Mouse (Mus musculus): ENCODE results near the gene Phactr4. TPM values are rescaled to one million over a fixed set of nuclear protein-coding genes. Genes with fewer than 3 reads are reported as not detected.

Phactr4 gene
- polyA plus RNA-seq, 1 experiment, result 21.8 TPM

DNA sequence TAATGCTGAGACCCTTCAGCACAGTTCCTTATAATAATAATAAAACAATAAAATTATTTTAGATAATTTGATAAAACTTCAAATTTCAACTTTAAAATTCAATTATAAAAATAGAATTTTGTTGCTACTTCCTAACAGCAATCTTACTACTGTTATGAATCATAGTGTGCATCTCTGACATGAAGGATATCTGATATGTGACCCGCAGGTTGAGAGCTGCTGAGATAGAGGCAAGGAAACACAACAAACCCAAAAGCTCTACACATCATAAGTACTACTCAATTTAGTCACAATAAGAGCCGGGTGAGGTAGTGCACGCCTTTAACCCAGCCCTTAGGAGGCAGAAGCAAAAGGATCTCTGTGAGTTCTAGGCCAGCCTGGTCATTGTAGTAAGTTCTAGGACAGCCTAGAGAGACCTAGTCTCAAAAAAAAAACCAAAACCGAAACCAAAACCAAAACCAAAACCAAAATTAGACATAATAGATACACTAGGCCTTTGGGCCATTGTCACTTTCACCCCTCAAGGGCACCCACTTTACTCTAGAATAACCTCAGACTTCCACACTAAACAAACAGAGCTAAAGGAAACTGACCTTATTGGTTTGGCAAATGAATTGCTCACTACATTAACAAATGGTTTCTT is 12.6 kb downstream of the Phactr4 start:
- Histone ChIP-seq H3K79me2 (ENCODE audit: control insufficient read depth, insufficient read depth) (peaks cover 97% of the 10 kb centered on the region), H3K36me3 (ENCODE audit: control insufficient read depth, insufficient read depth) (no peaks in the 10 kb centered on the region), H3K79me3 (ENCODE audit: low read depth) (peaks cover 68% of the 10 kb centered on the region), H3K27me3 (ENCODE audit: control insufficient read depth, insufficient read depth, insufficient read length) (no peaks in the 10 kb centered on the region), H3K4me3 (ENCODE audit: insufficient read depth, poor library complexity, severe bottlenecking) (no peak overlapping the region), H3ac (ENCODE audit: control insufficient read depth, insufficient read length, low read depth) (no peak overlapping the region)
- no peak for TF ChIP-seq FOSL1 (IDR thresholded peaks at IDR 0.05; ENCODE audit: insufficient read depth, low read length, poor library complexity, severe bottlenecking)

DNA sequence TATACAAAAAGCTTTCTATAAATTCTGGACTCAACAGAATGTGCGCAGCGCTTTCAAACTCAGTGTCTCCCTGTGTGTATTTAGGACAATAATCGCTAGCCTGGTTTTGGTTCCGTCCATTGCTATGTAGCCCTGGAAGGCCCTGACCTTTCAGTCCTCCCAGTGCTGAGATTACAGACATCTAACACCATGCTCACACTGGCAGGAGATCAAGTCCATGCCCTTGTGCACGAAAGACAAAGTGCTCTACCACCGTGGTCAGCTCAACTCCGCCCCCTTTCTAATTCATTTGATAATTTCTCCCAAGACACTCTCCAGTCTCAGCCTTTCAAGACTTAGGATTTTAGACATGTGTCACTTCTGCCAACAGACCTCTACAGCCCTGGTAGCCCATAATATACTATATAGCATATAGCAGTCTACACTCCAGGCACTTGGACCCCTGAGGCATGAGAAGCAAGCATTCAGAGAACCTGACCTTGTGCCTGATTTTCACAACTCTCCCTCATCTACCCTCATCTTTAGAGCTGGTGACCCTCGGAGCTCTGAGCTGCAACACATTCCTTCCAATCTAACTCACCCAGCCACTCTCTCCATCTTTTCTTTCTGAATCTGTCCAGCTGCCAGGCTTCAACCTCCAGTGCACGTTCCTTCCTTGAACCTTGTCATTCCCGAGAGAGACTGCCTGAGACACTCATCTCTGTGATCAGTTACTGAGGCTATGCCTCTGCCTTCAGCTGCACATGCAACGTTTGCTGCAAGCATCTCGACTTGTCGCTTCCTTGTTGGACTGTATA is 15.7 kb downstream of the Phactr4 start:
- Histone ChIP-seq H3K4me3 (ENCODE audit: insufficient read depth, poor library complexity, severe bottlenecking) (no peak overlapping the region), H3K36me3 (ENCODE audit: control insufficient read depth, insufficient read depth) (no peaks in the 10 kb centered on the region), H3K79me3 (ENCODE audit: low read depth) (peaks cover 64% of the 10 kb centered on the region), H3ac (ENCODE audit: control insufficient read depth, insufficient read length, low read depth) (no peak overlapping the region), H3K79me2 (ENCODE audit: control insufficient read depth, insufficient read depth) (peaks cover 91% of the 10 kb centered on the region), H3K27me3 (ENCODE audit: control insufficient read depth, insufficient read depth, insufficient read length) (no peaks in the 10 kb centered on the region)
- no peak for TF ChIP-seq FOSL1 (IDR thresholded peaks at IDR 0.05; ENCODE audit: insufficient read depth, low read length, poor library complexity, severe bottlenecking)
- TF ChIP-seq MYOD1 (IDR thresholded peaks at IDR 0.05; ENCODE audit: control insufficient read depth, insufficient read length, low read depth), result no peak
- no peak for TF ChIP-seq CEBPB (IDR thresholded peaks at IDR 0.05; ENCODE audit: low read depth)
- TF ChIP-seq MAX (IDR thresholded peaks at IDR 0.05), result no peak
- TF ChIP-seq CTCF (IDR thresholded peaks at IDR 0.05; ENCODE audit: control insufficient read depth, insufficient read depth, insufficient read length), result no peak

DNA sequence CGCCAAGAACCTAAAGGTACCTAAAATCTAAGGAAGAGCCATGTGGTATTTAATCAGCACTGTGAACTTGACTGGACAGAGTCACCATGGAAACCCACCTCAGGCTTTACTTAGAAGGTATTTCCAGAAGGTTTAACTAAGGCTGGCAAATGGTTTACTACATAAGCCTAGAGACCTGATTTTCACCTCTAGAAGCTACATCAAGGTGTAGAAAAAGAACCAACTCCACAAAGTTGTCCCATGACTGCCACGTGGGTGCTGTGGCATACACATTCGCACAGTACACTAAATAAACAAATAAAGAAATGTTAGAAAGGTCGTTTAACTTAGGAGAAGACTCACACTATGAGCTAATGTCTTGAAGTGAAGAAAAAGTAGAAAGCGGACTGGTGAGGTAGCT is 17.7 kb downstream of the Phactr4 start:
- peaks cover 60% of the 10 kb centered on the region for H3K79me3 ChIP-seq (ENCODE audit: low read depth)
- H3K27me3 ChIP-seq (ENCODE audit: control insufficient read depth, insufficient read depth, insufficient read length), result no peaks in the 10 kb centered on the region
- H3K36me3 ChIP-seq (ENCODE audit: control insufficient read depth, insufficient read depth), result no peaks in the 10 kb centered on the region
- H3K79me2 ChIP-seq (ENCODE audit: control insufficient read depth, insufficient read depth), result peaks cover 91% of the 10 kb centered on the region
- no peak for TF ChIP-seq MYOG (IDR thresholded peaks at IDR 0.05; ENCODE audit: control insufficient read depth, extremely low read depth, insufficient read length)
- TF ChIP-seq CEBPB (IDR thresholded peaks at IDR 0.05; ENCODE audit: low read depth), result no peak
- TF ChIP-seq MYOD1 (IDR thresholded peaks at IDR 0.05; ENCODE audit: control insufficient read depth, insufficient read length, low read depth), result no peak
- no peak for TF ChIP-seq FOSL1 (IDR thresholded peaks at IDR 0.05; ENCODE audit: insufficient read depth, low read length, poor library complexity, severe bottlenecking)
- TF ChIP-seq CTCF (IDR thresholded peaks at IDR 0.05; ENCODE audit: control insufficient read depth, insufficient read depth, insufficient read length), result no peak
- TF ChIP-seq MAX (IDR thresholded peaks at IDR 0.05), result no peak
- no peak for TF ChIP-seq USF1 (IDR thresholded peaks at IDR 0.05; ENCODE audit: low read depth)
- H3ac ChIP-seq (ENCODE audit: control insufficient read depth, insufficient read length, low read depth), result no peak overlapping the region
- no peak overlapping the region for H3K4me3 ChIP-seq (ENCODE audit: insufficient read depth, poor library complexity, severe bottlenecking)

DNA sequence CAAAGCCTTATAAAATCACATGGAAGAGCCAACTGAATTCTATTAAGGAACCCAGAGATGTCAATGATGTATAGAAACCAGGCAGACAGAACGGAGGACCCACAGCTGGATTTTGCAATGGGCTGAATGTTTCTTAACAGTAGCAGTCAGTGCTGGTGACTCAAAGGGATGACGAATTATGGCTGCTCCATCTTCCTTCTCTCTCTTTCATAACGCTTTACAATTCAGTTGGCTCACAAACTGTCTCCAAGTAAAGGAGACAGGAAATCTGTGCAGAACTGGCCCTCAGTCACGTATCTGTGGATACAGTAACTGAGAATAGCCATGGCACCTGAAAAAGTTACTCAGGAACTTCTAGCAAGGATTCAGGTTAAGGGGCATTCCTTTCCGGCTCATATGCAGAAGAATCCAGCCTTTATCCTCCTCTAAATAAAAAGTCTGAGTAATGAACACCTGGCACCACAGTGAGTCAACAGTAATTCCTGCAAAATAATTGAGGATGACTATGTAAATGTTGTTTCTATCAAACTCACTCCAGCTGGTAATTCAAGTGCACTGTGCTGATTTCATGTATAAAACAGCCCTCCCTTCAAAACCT is 19.1 kb downstream of the Phactr4 start:
- Histone ChIP-seq H3K79me3 (ENCODE audit: low read depth) (peaks cover 51% of the 10 kb centered on the region), H3ac (ENCODE audit: control insufficient read depth, insufficient read length, low read depth) (no peak overlapping the region), H3K36me3 (ENCODE audit: control insufficient read depth, insufficient read depth) (no peaks in the 10 kb centered on the region), H3K4me3 (ENCODE audit: insufficient read depth, poor library complexity, severe bottlenecking) (no peak overlapping the region), H3K27me3 (ENCODE audit: control insufficient read depth, insufficient read depth, insufficient read length) (no peaks in the 10 kb centered on the region), H3K79me2 (ENCODE audit: control insufficient read depth, insufficient read depth) (peaks cover 90% of the 10 kb centered on the region)
- TF ChIP-seq CTCF (IDR thresholded peaks at IDR 0.05; ENCODE audit: control insufficient read depth, insufficient read depth, insufficient read length) (no peak), CEBPB (IDR thresholded peaks at IDR 0.05; ENCODE audit: low read depth) (peak; percentile 91), USF1 (IDR thresholded peaks at IDR 0.05; ENCODE audit: low read depth) (no peak), FOSL1 (IDR thresholded peaks at IDR 0.05; ENCODE audit: insufficient read depth, low read length, poor library complexity, severe bottlenecking) (peak; percentile 2), MYOD1 (IDR thresholded peaks at IDR 0.05; ENCODE audit: control insufficient read depth, insufficient read length, low read depth) (peak; percentile 50)

DNA sequence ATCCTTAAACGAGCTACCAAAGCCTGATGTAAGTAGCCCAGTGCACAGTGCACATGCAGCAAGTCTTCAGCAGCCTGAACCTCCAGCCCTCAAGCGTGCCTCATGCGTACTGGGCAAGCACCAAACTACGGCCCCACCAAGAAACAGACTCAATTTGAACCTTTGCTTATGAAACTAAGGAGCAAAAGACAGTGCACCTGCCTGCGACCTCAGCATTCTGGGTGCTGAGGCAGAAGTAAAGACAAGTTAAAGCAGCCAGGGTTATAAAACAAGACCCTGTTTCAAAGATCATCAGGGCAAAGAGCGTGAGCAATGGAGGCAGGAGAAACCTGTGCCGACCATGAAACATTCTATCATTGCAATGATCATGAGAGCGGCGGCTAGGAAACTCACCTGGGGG is 21.3 kb downstream of the Phactr4 start:
- Histone ChIP-seq H3K4me3 (ENCODE audit: insufficient read depth, poor library complexity, severe bottlenecking) (no peak overlapping the region), H3K27me3 (ENCODE audit: control insufficient read depth, insufficient read depth, insufficient read length) (no peaks in the 10 kb centered on the region), H3ac (ENCODE audit: control insufficient read depth, insufficient read length, low read depth) (no peak overlapping the region), H3K36me3 (ENCODE audit: control insufficient read depth, insufficient read depth) (no peaks in the 10 kb centered on the region), H3K79me2 (ENCODE audit: control insufficient read depth, insufficient read depth) (peaks cover 90% of the 10 kb centered on the region), H3K79me3 (ENCODE audit: low read depth) (peaks cover 58% of the 10 kb centered on the region)
- no peak for TF ChIP-seq CEBPB (IDR thresholded peaks at IDR 0.05; ENCODE audit: low read depth)
- TF ChIP-seq MYOD1 (IDR thresholded peaks at IDR 0.05; ENCODE audit: control insufficient read depth, insufficient read length, low read depth), result no peak
- no peak for TF ChIP-seq MAX (IDR thresholded peaks at IDR 0.05)
- no peak for TF ChIP-seq FOSL1 (IDR thresholded peaks at IDR 0.05; ENCODE audit: insufficient read depth, low read length, poor library complexity, severe bottlenecking)
- TF ChIP-seq USF1 (IDR thresholded peaks at IDR 0.05; ENCODE audit: low read depth), result no peak
- TF ChIP-seq MYOG (IDR thresholded peaks at IDR 0.05; ENCODE audit: control insufficient read depth, extremely low read depth, insufficient read length), result no peak
- TF ChIP-seq CTCF (IDR thresholded peaks at IDR 0.05; ENCODE audit: control insufficient read depth, insufficient read depth, insufficient read length), result no peak
